27 mouse cellular contexts compared by ENCODE assay signal in the genomic region with DNA sequence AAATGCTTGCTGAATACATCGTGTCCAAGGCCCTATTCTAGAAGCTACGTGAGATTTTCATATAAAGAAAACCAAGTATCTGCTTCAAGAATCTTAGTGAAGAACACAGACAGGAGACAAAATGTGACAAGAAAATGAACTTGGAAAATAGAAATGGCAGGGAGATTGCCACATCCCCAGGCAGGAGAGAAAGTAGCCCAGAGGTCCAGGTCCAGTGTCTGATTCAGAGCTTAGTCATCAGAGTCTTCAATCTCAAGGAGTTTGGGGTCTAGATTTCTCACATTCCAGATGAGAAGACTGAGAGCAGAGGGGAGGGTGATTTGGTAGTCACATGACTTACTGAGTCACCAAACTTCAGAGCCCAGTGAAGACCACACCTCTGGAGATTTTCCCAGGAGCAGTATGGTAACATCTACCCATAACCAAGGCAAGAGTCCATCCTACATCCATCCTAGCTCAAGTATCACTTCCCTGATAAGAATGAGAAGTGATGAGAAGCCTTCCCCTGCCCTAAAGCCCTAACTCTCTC.
"Had no signal": no experiment of that assay in that cellular context is flagged by ENCODE, and none has a peak within 500 bp of the region (broad histone marks: within the 10 kb centered on the region; RNA-seq: fewer than 3 reads in every experiment).

No protein-coding gene starts in this region.

- ATAC-seq: hindbrain, embryonic 16.5 days; inflammation-experienced regulatory T-cells, adult 6 months; intestine, embryonic 15.5 days; intestine, postnatal 0 days had no signal

- H3K9ac ChIP-seq: heart, embryonic 12.5 days; hindbrain, embryonic 12.5 days; hindbrain, embryonic 14.5 days; intestine, embryonic 15.5 days; limb, embryonic 12.5 days; liver, embryonic 13.5 days; liver, embryonic 15.5 days had no signal

- H3K27ac ChIP-seq: heart, embryonic 10.5 days; hindbrain, embryonic 10.5 days; hindbrain, embryonic 12.5 days; hindbrain, embryonic 14.5 days; intestine, embryonic 15.5 days; kidney, postnatal 0 days; left cerebral cortex, adult 2 months; limb, embryonic 10.5 days; limb, embryonic 12.5 days; liver, embryonic 13.5 days; liver, embryonic 15.5 days had no signal

- H3K4me1 ChIP-seq: heart, embryonic 10.5 days; heart, embryonic 12.5 days; intestine, embryonic 15.5 days; limb, embryonic 10.5 days; limb, embryonic 12.5 days; liver, embryonic 13.5 days; liver, embryonic 15.5 days had no signal

- H3K4me2 ChIP-seq: heart, embryonic 12.5 days; hindbrain, embryonic 12.5 days; hindbrain, embryonic 14.5 days; intestine, embryonic 15.5 days; limb, embryonic 12.5 days; liver, embryonic 11.5 days; liver, embryonic 13.5 days; liver, embryonic 15.5 days had no signal

- H3K4me3 ChIP-seq: heart, embryonic 10.5 days; heart, embryonic 12.5 days; hindbrain, embryonic 10.5 days; hindbrain, embryonic 12.5 days; intestine, embryonic 15.5 days; left cerebral cortex, adult 2 months; limb, embryonic 10.5 days; limb, embryonic 12.5 days; liver, embryonic 13.5 days; liver, embryonic 15.5 days had no signal

- H3K36me3 ChIP-seq: heart, embryonic 10.5 days; heart, embryonic 12.5 days; hindbrain, embryonic 10.5 days; hindbrain, embryonic 12.5 days; intestine, embryonic 15.5 days; limb, embryonic 10.5 days; limb, embryonic 12.5 days; liver, embryonic 13.5 days; liver, embryonic 15.5 days had no signal

- DNase-seq: gastrocnemius, postnatal 25 days; heart, adult 18-20 months; heart, postnatal 10 days; heart, postnatal 4 days; kidney, adult 18-20 months; kidney, adult 8-10 months; kidney, postnatal 14 days; kidney, postnatal 36 days; layer of hippocampus, adult 9-11 months; layer of hippocampus, postnatal 36 days; liver; liver, embryonic 13.5 days had no signal

- H3K27me3 ChIP-seq: heart, embryonic 12.5 days; hindbrain, embryonic 12.5 days; intestine, embryonic 15.5 days; liver, embryonic 13.5 days; liver, embryonic 15.5 days had no signal

- H3K9me3 ChIP-seq: heart, embryonic 10.5 days; heart, embryonic 12.5 days; hindbrain, embryonic 10.5 days; hindbrain, embryonic 12.5 days; intestine, embryonic 15.5 days; limb, embryonic 10.5 days; limb, embryonic 12.5 days; liver, embryonic 13.5 days; liver, embryonic 15.5 days had no signal
